Mouse (Mus musculus) liver, adult 2 months (tissue): Measurements from ENCODE around the gene Sephs1.

Experiments used
- CTCF ChIP-seq: fragments of 200-500 bp; IDR thresholded peaks from 2 replicates; pipeline ENCODE4 v1.5.1; 2011; ENCODE audit warnings: low read depth, low read length, control low read depth
- POLR2A ChIP-seq: fragments of 200-500 bp; IDR thresholded peaks from 2 replicates; pipeline ENCODE4 v1.6.1; 2011; ENCODE audit warnings: low read length, control low read depth; ENCODE audit not compliant: insufficient read depth; ENCODE audit errors: extremely low read depth

DNA sequence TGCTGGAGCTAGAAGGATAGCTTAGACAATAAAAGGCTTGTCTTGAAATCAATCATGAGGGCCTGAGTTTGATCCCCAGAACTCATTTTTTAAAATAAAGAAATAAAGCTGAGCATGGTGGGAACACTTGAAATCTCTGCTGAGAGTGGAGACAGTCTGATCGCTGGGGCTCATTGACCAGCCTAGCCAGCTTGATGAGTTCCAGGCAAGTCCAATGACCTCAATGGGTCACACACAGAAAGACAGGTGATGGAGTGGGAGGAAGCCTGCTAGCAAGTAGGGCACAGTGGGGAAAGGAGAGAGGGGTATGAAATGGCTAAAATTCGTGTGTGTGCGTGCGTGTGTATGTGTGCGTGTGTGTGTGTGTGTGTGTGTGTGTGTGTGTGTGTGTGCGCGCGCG, 53.2 kb downstream of the Sephs1 start:
- no peak for TF ChIP-seq CTCF
- no peak for TF ChIP-seq POLR2A
